Mouse (Mus musculus) forebrain, embryonic 15.5 days (tissue): ENCODE data around the gene Acsf2. TPM values are rescaled to one million over a fixed set of nuclear protein-coding genes. Genes with fewer than 3 reads are reported as not detected.

Experiments
- ATAC-seq: fragments of 200-750 bp; cut with Nextera tagmentation; replicated peaks from 2 replicates; pipeline ENCODE4 v1.8.0; 2017; ENCODE audit warnings: mild to moderate bottlenecking, moderate TSS enrichment, moderate library complexity
- H3K27ac ChIP-seq: fragments of 300-500 bp; sonication (generic); replicated peaks from 2 replicates; pipeline ENCODE4 v1.5.1; 2015; ENCODE audit warnings: mild to moderate bottlenecking, inconsistent platforms
- H3K27me3 ChIP-seq: fragments of 300-500 bp; sonication (generic); 2 replicates; pipeline ENCODE4 v1.6.1; 2015; ENCODE audit warnings: inconsistent platforms
- H3K36me3 ChIP-seq: fragments of 300-500 bp; sonication (generic); 2 replicates; pipeline ENCODE4 v1.6.1; 2015; ENCODE audit warnings: mild to moderate bottlenecking, inconsistent platforms
- H3K4me1 ChIP-seq: fragments of 300-500 bp; sonication (generic); 2 replicates; pipeline ENCODE4 v1.6.1; 2015; ENCODE audit warnings: inconsistent platforms
- H3K4me2 ChIP-seq: fragments of 300-500 bp; sonication (generic); replicated peaks from 2 replicates; pipeline ENCODE4 v1.6.1; 2015; ENCODE audit warnings: mild to moderate bottlenecking, inconsistent platforms
- H3K4me3 ChIP-seq: fragments of 300-500 bp; sonication (generic); 2 replicates; pipeline ENCODE4 v1.5.1; 2015; ENCODE audit warnings: mild to moderate bottlenecking, inconsistent platforms
- H3K9ac ChIP-seq: fragments of 300-500 bp; sonication (generic); replicated peaks from 2 replicates; pipeline ENCODE4 v1.6.1; 2015; ENCODE audit warnings: mild to moderate bottlenecking, inconsistent platforms
- H3K9me3 ChIP-seq: fragments of 300-500 bp; sonication (generic); 2 replicates; pipeline ENCODE4 v1.6.1; 2016; ENCODE audit warnings: inconsistent platforms
- WGBS: fragments of 180-500 bp; shearing (Covaris S2); methylation state at CpG from one replicate; pipeline ENCODE4 v1.1.7; 2015; ENCODE audit warnings: mixed read lengths; 5-methylcytosine and 5-hydroxymethylcytosine counted together
- polyA plus RNA-seq: library from polyadenylated mRNA; unstranded; fragments of >200 nt; fragmentation: Nextera tagmentation; extraction: Ambion mirVana; gene quantifications from 2 replicates; pipeline ENCODE4 v1.2.1, GENCODE M21; 2015

Acsf2 gene
- polyA plus RNA-seq, 1 experiment from 2014 or later = 1.0 TPM

GRCm38 (mm10) chr11:94563821-94564220 lies 37.9 kb downstream of the Acsf2 start:
- H3K9me3 ChIP-seq = no peaks in the 10 kb centered on the region
- WGBS = 51% methylated on average over 5 of the region's 5 CpGs
- peaks cover 21% of the 10 kb centered on the region; the same call in 1 of the 2 replicates for H3K27me3 ChIP-seq
- no peak overlapping the region for H3K4me3 ChIP-seq
- peak overlapping the region; percentile 44 for H3K4me2 ChIP-seq
- ATAC-seq = no peak
- no peak overlapping the region for H3K27ac ChIP-seq
- no peak overlapping the region for H3K9ac ChIP-seq
- H3K4me1 ChIP-seq = peaks cover 10% of the 10 kb centered on the region
- no peaks in the 10 kb centered on the region for H3K36me3 ChIP-seq

GRCm38 (mm10) chr11:94563383-94563782 lies 38.3 kb downstream of the Acsf2 start:
- Histone ChIP-seq H3K9me3 (no peaks in the 10 kb centered on the region), H3K27ac (no peak overlapping the region), H3K4me3 (no peak overlapping the region), H3K4me1 (peaks cover 10% of the 10 kb centered on the region), H3K4me2 (no peak overlapping the region), H3K9ac (no peak overlapping the region), H3K27me3 (peaks cover 21% of the 10 kb centered on the region; the same call in 1 of the 2 replicates), H3K36me3 (no peaks in the 10 kb centered on the region)
- no peak for ATAC-seq
- 94% methylated on average over 5 of the region's 5 CpGs for WGBS

- no peak overlapping the region for H3K4me2 ChIP-seq
- no peak for ATAC-seq
- H3K9ac ChIP-seq = no peak overlapping the region
- H3K27ac ChIP-seq = 0 out of 2 replicates have a peak overlapping the region, but pooled peaks have one; percentile 5
- H3K27me3 ChIP-seq = no peaks in the 10 kb centered on the region
- no peaks in the 10 kb centered on the region for H3K4me1 ChIP-seq
- no peak overlapping the region for H3K4me3 ChIP-seq
- H3K36me3 ChIP-seq = no peaks in the 10 kb centered on the region
- WGBS = 62% methylated on average over 3 of the region's 3 CpGs
- no peaks in the 10 kb centered on the region for H3K9me3 ChIP-seq
Measured at GRCm38 (mm10) chr11:94558226-94558625, 43.4 kb downstream of the Acsf2 start.

- ATAC-seq = no peak
- WGBS = 89% methylated on average over 5 of the region's 5 CpGs
- no peak overlapping the region for H3K9ac ChIP-seq
- H3K36me3 ChIP-seq = no peaks in the 10 kb centered on the region
- H3K9me3 ChIP-seq = no peaks in the 10 kb centered on the region
- no peak overlapping the region for H3K4me2 ChIP-seq
- H3K27ac ChIP-seq = no peak overlapping the region
- H3K27me3 ChIP-seq = no peaks in the 10 kb centered on the region
- H3K4me1 ChIP-seq = peaks cover 15% of the 10 kb centered on the region
- no peak overlapping the region for H3K4me3 ChIP-seq
Measured at GRCm38 (mm10) chr11:94550442-94550744, 51.3 kb downstream of the Acsf2 start.

GRCm38 (mm10) chr11:94549691-94550441 lies 51.8 kb downstream of the Acsf2 start:
- Histone ChIP-seq H3K4me3 (no peak overlapping the region), H3K4me2 (no peak overlapping the region), H3K27ac (peak overlapping the region; percentile 86; the same call in 1 of the 2 replicates), H3K9me3 (no peaks in the 10 kb centered on the region), H3K27me3 (no peaks in the 10 kb centered on the region), H3K36me3 (no peaks in the 10 kb centered on the region), H3K9ac (no peak overlapping the region), H3K4me1 (peaks cover 15% of the 10 kb centered on the region)
- WGBS = 77% methylated on average over 10 of the region's 10 CpGs
- no peak for ATAC-seq

GRCm38 (mm10) chr11:94548888-94549690 lies 52.6 kb downstream of the Acsf2 start, which contains the start of gene Rsad1:
Rsad1 (minus strand) TSS chr11:94549255.
- Histone ChIP-seq H3K4me1 (peaks cover 15% of the 10 kb centered on the region), H3K36me3 (no peaks in the 10 kb centered on the region), H3K9ac (peak within 1 kb of the TSS; percentile 76), H3K9me3 (no peaks in the 10 kb centered on the region), H3K4me3 (peak within 1 kb of the TSS; percentile 85), H3K27ac (peak within 1 kb of the TSS; percentile 86), H3K4me2 (peak within 1 kb of the TSS; percentile 89), H3K27me3 (no peaks in the 10 kb centered on the region)
- 4% methylated on average over 49 of the region's 49 CpGs for whole genome bisulfite sequencing
- peak; percentile 90 for ATAC-seq

- H3K4me2 ChIP-seq = peak overlapping the region; percentile 89
- no peaks in the 10 kb centered on the region for H3K9me3 ChIP-seq
- ATAC-seq = peak; percentile 39
- WGBS = 14% methylated on average over 24 of the region's 24 CpGs
- no peaks in the 10 kb centered on the region for H3K27me3 ChIP-seq
- H3K4me1 ChIP-seq = peaks cover 15% of the 10 kb centered on the region
- peak overlapping the region; percentile 76 for H3K9ac ChIP-seq
- peak overlapping the region; percentile 85 for H3K4me3 ChIP-seq
- no peaks in the 10 kb centered on the region for H3K36me3 ChIP-seq
- H3K27ac ChIP-seq = peak overlapping the region; percentile 86
Measured at GRCm38 (mm10) chr11:94548041-94548784, 53.5 kb downstream of the Acsf2 start.

GRCm38 (mm10) chr11:94547271-94547670 lies 54.4 kb downstream of the Acsf2 start:
- Histone ChIP-seq H3K4me3 (no peak overlapping the region), H3K27me3 (no peaks in the 10 kb centered on the region), H3K36me3 (no peaks in the 10 kb centered on the region), H3K4me1 (peaks cover 15% of the 10 kb centered on the region), H3K9ac (no peak overlapping the region), H3K9me3 (no peaks in the 10 kb centered on the region), H3K27ac (no peak overlapping the region), H3K4me2 (no peak overlapping the region)
- ATAC-seq = no peak
- WGBS = 91% methylated on average over 6 of the region's 6 CpGs

- Histone ChIP-seq H3K4me3 (no peak overlapping the region), H3K4me1 (peaks cover 15% of the 10 kb centered on the region), H3K4me2 (no peak overlapping the region), H3K36me3 (no peaks in the 10 kb centered on the region; the same call in 1 of the 2 replicates), H3K9me3 (no peaks in the 10 kb centered on the region), H3K27ac (no peak overlapping the region), H3K27me3 (no peaks in the 10 kb centered on the region), H3K9ac (no peak overlapping the region)
- no peak for ATAC-seq
- WGBS = 96% methylated on average over 5 of the region's 5 CpGs
Measured at GRCm38 (mm10) chr11:94546381-94546780, 55.3 kb downstream of the Acsf2 start.

GRCm38 (mm10) chr11:94544422-94544821 lies 57.2 kb downstream of the Acsf2 start:
- Histone ChIP-seq H3K9ac (no peak overlapping the region), H3K4me3 (no peak overlapping the region), H3K4me2 (peak overlapping the region; percentile 18), H3K27ac (no peak overlapping the region), H3K27me3 (no peaks in the 10 kb centered on the region), H3K4me1 (peaks cover 12% of the 10 kb centered on the region), H3K9me3 (no peaks in the 10 kb centered on the region), H3K36me3 (no peaks in the 10 kb centered on the region; the same call in 1 of the 2 replicates)
- 50% methylated on average over 18 of the region's 18 CpGs for WGBS
- no peak for ATAC-seq

GRCm38 (mm10) chr11:94543932-94544331 lies 57.7 kb downstream of the Acsf2 start:
- H3K9ac ChIP-seq = no peak overlapping the region
- H3K4me3 ChIP-seq = no peak overlapping the region
- no peaks in the 10 kb centered on the region for H3K27me3 ChIP-seq
- H3K36me3 ChIP-seq = no peaks in the 10 kb centered on the region; the same call in 1 of the 2 replicates
- H3K4me1 ChIP-seq = peaks cover 9% of the 10 kb centered on the region
- H3K27ac ChIP-seq = no peak overlapping the region
- no peaks in the 10 kb centered on the region for H3K9me3 ChIP-seq
- WGBS = 23% methylated on average over 9 of the region's 9 CpGs
- ATAC-seq = no peak
- peak overlapping the region; percentile 18 for H3K4me2 ChIP-seq

- Histone ChIP-seq H3K9me3 (no peaks in the 10 kb centered on the region), H3K36me3 (no peaks in the 10 kb centered on the region; the same call in 1 of the 2 replicates), H3K4me2 (no peak overlapping the region), H3K4me3 (no peak overlapping the region), H3K9ac (no peak overlapping the region), H3K27me3 (no peaks in the 10 kb centered on the region), H3K4me1 (peaks cover 5% of the 10 kb centered on the region), H3K27ac (no peak overlapping the region)
- 88% methylated on average over 12 of the region's 12 CpGs for WGBS
- ATAC-seq = no peak
Measured at GRCm38 (mm10) chr11:94543344-94543743, 58.3 kb downstream of the Acsf2 start.
